Mouse (Mus musculus): Measurements from ENCODE around the gene Usp39. TPM values are rescaled to one million over a fixed set of nuclear protein-coding genes. Genes with fewer than 3 reads are reported as not detected.
A peak's percentile ranks its signal among the peaks of the same experiment; 100 is the strongest.

Gene Usp39
- total RNA-seq, 1 experiment from 2014 or later = 34.1 TPM

DNA sequence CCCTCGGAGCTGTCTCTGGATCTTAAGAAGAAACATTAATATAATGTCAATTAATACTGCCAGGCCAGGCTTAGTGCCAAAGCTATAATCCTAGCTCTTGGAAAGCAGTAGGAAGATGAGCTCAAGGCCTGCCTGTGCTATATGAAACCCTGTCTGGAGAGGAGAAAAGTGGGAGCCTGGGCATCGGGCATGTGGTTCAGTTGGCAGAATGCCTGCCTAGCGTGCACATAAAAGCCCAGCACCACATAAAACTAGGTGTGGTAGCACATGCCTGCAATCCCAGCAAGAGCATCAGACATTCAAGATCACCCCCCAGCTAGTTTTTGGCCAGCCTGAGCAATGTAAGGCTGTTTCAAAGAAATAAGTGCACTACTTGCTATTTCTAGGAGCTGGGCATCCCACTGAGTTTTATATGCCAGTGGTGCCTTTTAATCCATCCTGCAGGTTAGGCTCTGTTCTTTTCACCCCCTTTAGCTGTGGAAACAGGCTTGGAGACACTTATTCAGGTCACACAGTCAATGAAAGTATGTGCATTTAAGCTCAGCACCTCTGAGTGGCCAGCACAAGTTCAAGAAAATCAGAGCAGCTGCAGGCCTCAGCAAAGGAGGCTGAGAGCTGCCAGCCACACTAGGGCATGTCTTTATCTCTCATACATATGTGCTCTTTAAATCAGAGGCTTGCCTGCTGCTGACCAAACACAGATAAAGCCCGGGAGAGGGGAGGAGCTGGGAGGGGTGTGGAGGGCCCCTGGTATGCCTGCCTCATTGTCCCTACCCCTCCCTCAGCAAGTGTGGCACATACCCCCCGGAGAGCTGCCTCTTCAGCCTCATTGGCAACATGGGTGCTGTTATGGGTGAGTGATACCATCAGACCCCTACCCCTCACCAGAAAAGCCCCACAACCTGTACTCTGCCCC, 12.4 kb upstream of the Usp39 start:
- no peak for ATAC-seq (ENCODE audit: extremely low read depth, insufficient number of reproducible peaks, low FRiP score, poor library complexity, severe bottlenecking)

GRCm38 (mm10) chr6:72356001-72356532, 11.1 kb upstream of the Usp39 start:
- no peak for ATAC-seq (ENCODE audit: extremely low read depth, insufficient number of reproducible peaks, low FRiP score, poor library complexity, severe bottlenecking)

GRCm38 (mm10) chr6:72355066-72355911, 10.3 kb upstream of the Usp39 start, which contains the start of gene Tmem150a:
TSS of gene Tmem150a (plus strand) at chr6:72355447.
- ATAC-seq (ENCODE audit: extremely low read depth, insufficient number of reproducible peaks, low FRiP score, poor library complexity, severe bottlenecking) = peak; percentile 50

DNA sequence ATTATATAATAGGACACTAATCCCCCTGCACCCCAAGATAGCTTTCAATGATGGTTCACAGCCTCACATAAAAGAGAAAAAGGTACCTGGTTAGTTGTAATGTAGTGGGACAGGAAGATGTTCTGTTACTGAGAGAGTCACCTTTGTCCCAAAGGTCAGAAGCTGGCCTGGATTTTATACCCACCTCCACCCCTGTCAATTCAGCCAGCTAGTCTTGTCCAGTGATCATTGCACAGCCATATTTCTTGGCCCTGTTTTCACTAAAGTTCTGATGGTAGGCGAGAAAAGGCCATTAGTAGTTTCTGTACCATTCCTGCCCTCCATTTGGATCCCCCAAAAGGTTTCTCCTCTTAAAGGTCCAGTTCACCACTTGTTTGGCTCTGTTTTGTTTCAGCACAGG, 9.0 kb upstream of the Usp39 start:
- no peak for ATAC-seq (ENCODE audit: extremely low read depth, insufficient number of reproducible peaks, low FRiP score, poor library complexity, severe bottlenecking)

- ATAC-seq (ENCODE audit: extremely low read depth, insufficient number of reproducible peaks, low FRiP score, poor library complexity, severe bottlenecking) = no peak
Observed at GRCm38 (mm10) chr6:72352636-72353405, 7.8 kb upstream of the Usp39 start.

GRCm38 (mm10) chr6:72350214-72350613, 5.2 kb upstream of the Usp39 start:
- ATAC-seq (ENCODE audit: extremely low read depth, insufficient number of reproducible peaks, low FRiP score, poor library complexity, severe bottlenecking) = no peak

GRCm38 (mm10) chr6:72348411-72348810, 3.4 kb upstream of the Usp39 start:
- ATAC-seq (ENCODE audit: extremely low read depth, insufficient number of reproducible peaks, low FRiP score, poor library complexity, severe bottlenecking) = no peak

- ATAC-seq (ENCODE audit: extremely low read depth, insufficient number of reproducible peaks, low FRiP score, poor library complexity, severe bottlenecking) = peak; percentile 59
Observed at GRCm38 (mm10) chr6:72347166-72347941, 2.4 kb upstream of the Usp39 start, which contains the start of gene 0610030E20Rik. TSS of gene 0610030E20Rik (plus strand) at chr6:72347317.

- ATAC-seq (ENCODE audit: extremely low read depth, insufficient number of reproducible peaks, low FRiP score, poor library complexity, severe bottlenecking) = no peak
Observed at GRCm38 (mm10) chr6:72346261-72346660, 1.3 kb upstream of the Usp39 start.

DNA sequence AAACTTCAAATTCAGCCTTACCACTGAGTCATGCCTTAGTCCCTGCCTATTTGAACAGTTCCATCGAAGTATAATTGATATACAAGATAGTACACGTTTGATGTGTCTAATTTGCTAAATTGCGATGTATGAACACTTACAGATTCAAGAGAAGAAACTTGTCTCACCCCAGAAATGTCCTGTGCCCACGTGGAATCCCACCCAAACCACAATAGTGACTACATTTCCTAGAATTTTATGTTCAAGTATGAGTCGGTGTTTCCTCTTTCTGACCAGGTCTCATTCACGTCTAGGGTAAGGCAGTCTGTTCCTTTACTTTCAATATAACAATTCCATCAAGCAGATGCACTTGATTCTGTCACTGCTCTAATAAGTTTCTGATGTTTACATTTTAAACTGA, 649 bp upstream of the Usp39 start:
- ATAC-seq (ENCODE audit: extremely low read depth, insufficient number of reproducible peaks, low FRiP score, poor library complexity, severe bottlenecking) = no peak

DNA sequence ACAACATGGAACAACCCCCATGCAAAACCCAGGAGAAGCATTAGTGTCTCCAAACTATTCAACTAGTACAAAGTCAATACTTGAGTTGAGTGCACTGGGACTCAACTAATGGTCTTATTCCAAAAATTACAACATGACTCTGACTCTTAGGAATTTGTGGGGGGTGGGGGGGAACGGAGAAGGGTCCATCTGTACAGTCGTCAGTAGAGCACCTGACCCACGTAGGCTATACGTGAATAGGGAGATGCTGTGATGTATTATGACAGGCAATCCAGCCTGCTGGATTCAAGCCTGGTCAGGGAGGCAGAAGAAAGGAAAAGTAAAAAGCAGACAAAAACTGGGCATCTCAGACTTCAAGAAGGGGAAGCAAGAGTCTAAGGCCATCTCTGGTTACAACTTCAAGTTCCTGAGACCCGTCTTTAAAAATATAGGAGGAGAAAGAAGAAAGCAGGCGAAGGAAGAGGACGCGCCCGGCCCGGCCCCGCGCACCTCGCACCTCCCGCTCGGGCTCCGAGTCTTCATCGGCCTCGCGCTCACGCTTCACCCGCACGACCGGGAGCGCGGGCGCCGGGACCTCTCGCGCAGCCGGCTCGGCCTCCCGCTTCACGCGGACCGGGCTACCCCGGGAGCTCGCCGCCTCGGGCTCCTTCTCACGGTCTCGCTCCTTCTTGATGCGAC, 449 bp downstream of the Usp39 start:
- ATAC-seq (ENCODE audit: extremely low read depth, insufficient number of reproducible peaks, low FRiP score, poor library complexity, severe bottlenecking) = no peak

DNA sequence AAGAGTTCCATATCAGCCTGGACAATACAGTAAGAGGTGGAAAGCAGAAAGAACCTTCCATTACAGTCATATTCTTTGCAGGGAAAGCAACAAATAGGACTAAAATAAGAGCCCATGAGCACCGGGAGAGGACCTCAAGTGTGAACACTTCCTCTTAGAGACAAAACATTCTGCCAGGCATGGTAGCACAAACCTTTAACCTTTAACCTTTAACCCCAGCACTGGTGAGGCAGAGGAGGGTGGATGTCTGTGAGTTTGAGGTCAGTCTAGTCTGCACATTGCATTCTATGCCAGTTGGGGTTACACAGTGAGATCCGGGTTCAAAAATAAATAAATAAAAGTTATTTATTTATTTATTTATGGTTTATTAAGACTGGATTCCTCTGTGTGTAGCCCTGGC, 4.5 kb downstream of the Usp39 start:
- no peak for ATAC-seq (ENCODE audit: extremely low read depth, insufficient number of reproducible peaks, low FRiP score, poor library complexity, severe bottlenecking)

- ATAC-seq (ENCODE audit: extremely low read depth, insufficient number of reproducible peaks, low FRiP score, poor library complexity, severe bottlenecking) = no peak
Observed at GRCm38 (mm10) chr6:72333111-72333510, 11.9 kb downstream of the Usp39 start.

- ATAC-seq (ENCODE audit: extremely low read depth, insufficient number of reproducible peaks, low FRiP score, poor library complexity, severe bottlenecking) = no peak
Observed at GRCm38 (mm10) chr6:72330133-72330532, 14.9 kb downstream of the Usp39 start.

DNA sequence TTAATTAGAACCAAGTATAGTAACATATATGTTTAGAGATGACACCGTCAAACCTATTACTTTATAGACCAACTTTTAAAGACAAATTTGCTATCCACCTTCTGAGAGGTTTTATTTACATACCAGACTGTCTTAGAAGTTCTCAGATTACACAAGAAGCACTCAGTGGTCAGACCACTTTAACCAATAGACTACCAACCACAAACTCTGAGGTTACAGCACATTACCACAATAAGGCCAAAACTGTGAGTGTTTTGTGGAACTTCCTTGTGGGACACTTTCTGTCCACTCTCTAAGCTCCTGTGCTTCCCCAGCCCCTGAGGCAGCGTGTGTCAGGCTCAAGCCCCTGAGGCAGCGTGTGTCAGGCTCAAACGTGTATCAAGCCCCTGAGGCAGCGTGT, 16.0 kb downstream of the Usp39 start:
- ATAC-seq (ENCODE audit: extremely low read depth, insufficient number of reproducible peaks, low FRiP score, poor library complexity, severe bottlenecking) = no peak

GRCm38 (mm10) chr6:72326274-72326673, 18.7 kb downstream of the Usp39 start:
- ATAC-seq (ENCODE audit: extremely low read depth, insufficient number of reproducible peaks, low FRiP score, poor library complexity, severe bottlenecking) = peak; percentile 64; the same call in 1 of the 2 replicates

DNA sequence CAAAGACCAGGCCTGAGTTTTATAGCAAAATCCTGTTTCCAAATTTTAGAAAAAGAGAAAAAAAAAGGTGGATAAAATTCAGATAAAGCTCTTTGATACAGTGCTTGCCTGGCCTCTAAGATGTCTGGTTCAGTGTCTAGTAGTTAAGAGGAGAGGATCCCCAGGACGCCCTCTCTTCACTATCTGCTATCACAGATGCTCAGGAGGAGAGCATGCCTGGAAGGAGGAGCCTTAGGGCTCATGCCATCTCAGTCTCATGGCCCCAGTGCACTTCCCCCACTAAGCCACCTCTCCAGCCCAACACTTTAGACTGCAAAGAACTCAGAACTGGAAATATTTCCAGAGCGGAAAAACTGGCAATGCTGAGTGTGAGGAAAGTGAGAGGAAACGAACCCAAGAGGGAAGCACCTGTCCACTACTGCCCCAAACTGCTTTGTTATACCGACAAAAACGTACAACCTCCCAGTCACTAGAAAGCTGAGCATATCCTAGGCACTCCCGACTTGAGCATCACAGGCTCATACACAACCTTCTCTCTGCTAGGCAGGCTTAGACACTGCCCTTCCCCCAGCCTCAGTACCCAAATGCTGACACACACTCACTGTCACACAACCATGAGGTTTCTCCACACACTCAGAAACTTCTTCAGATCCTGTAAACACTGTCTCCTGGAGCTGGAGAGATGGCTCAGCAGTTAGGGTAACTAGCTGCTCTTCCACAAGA, 21.0 kb downstream of the Usp39 start:
- ATAC-seq (ENCODE audit: extremely low read depth, insufficient number of reproducible peaks, low FRiP score, poor library complexity, severe bottlenecking) = no peak

Data from neutrophil, adult 5-6 weeks (primary cell).